Mouse (Mus musculus) limb, embryonic 10.5 days (tissue): ENCODE measurements around the gene Ap1ar. TPM values are rescaled to one million over a fixed set of nuclear protein-coding genes. Genes with fewer than 3 reads are reported as not detected.
A peak's percentile ranks its signal among the peaks of the same experiment; 100 is the strongest.

ENCODE experiments used
- DNase-seq: peaks from one replicate; pipeline ENCODE4 v3.0.0-alpha.2; 2017; ENCODE audit warnings: low spot score
- H3K27ac ChIP-seq: fragments of 300-500 bp; sonication (generic); 2 replicates; pipeline ENCODE4 v1.5.1; 2016; ENCODE audit warnings: mild to moderate bottlenecking
- H3K27me3 ChIP-seq: fragments of 300-500 bp; sonication (generic); 2 replicates; pipeline ENCODE4 v1.6.1; 2016; ENCODE audit warnings: low read depth, mild to moderate bottlenecking; ENCODE audit not compliant: poor library complexity, severe bottlenecking
- H3K36me3 ChIP-seq: fragments of 300-500 bp; sonication (generic); 2 replicates; pipeline ENCODE4 v1.6.1; 2016; ENCODE audit warnings: mild to moderate bottlenecking, moderate library complexity
- H3K4me1 ChIP-seq: fragments of 300-500 bp; sonication (generic); 2 replicates; pipeline ENCODE4 v1.6.1; 2016
- H3K4me3 ChIP-seq: fragments of 300-500 bp; sonication (generic); 2 replicates; pipeline ENCODE4 v1.5.1; 2016; ENCODE audit warnings: mild to moderate bottlenecking, moderate library complexity
- H3K9me3 ChIP-seq: fragments of 300-500 bp; sonication (generic); replicated peaks from 2 replicates; pipeline ENCODE4 v1.6.1; 2016; ENCODE audit warnings: mild to moderate bottlenecking
- WGBS: fragments of 180-500 bp; shearing (Covaris S2); methylation state at CpG from one replicate; pipeline ENCODE4 v1.1.7; 2016; 5-methylcytosine and 5-hydroxymethylcytosine counted together
- polyA plus RNA-seq: library from polyadenylated mRNA; unstranded; fragments of >200 nt; fragmentation: Nextera tagmentation; extraction: Ambion mirVana; gene quantifications from 2 replicates; pipeline ENCODE4 v1.2.1, GENCODE M21; 2016

Ap1ar gene
- polyA plus RNA-seq: 59.9 and 67.6 TPM in 2 replicates

- Histone ChIP-seq H3K9me3 (no peaks in the 10 kb centered on the region), H3K27ac (peak within 1 kb of the TSS; percentile 94), H3K36me3 (peaks cover 6% of the 10 kb centered on the region), H3K4me3 (peak within 1 kb of the TSS; percentile 87), H3K27me3 (no peaks in the 10 kb centered on the region), H3K4me1 (peaks cover 19% of the 10 kb centered on the region)
- DNase-seq: peak; percentile 97
- WGBS: under 1% methylated on average over 86 of the region's 89 CpGs
Measured at GRCm38 (mm10) chr3:127837154-127837865, at the start of gene Ap1ar. Gene Ap1ar, minus strand, starts transcription at chr3:127837523.

GRCm38 (mm10) chr3:127881684-127882083 is 44.4 kb upstream of the Ap1ar start:
- H3K4me3 ChIP-seq: no peak overlapping the region
- no peaks in the 10 kb centered on the region for H3K4me1 ChIP-seq
- no peaks in the 10 kb centered on the region for H3K9me3 ChIP-seq
- H3K27ac ChIP-seq: no peak overlapping the region
- no peaks in the 10 kb centered on the region for H3K36me3 ChIP-seq
- no peaks in the 10 kb centered on the region for H3K27me3 ChIP-seq
- WGBS: 68% methylated on average over 2 of the region's 2 CpGs
- DNase-seq: no peak

GRCm38 (mm10) chr3:127879968-127880367 is 42.6 kb upstream of the Ap1ar start:
- Histone ChIP-seq H3K27ac (no peak overlapping the region), H3K4me3 (no peak overlapping the region), H3K9me3 (no peaks in the 10 kb centered on the region), H3K36me3 (no peaks in the 10 kb centered on the region), H3K4me1 (no peaks in the 10 kb centered on the region), H3K27me3 (no peaks in the 10 kb centered on the region)
- no peak for DNase-seq
- 87% methylated on average over 3 of the region's 3 CpGs for WGBS

GRCm38 (mm10) chr3:127875509-127875908 is 38.2 kb upstream of the Ap1ar start:
- DNase-seq: no peak

GRCm38 (mm10) chr3:127875059-127875458 is 37.7 kb upstream of the Ap1ar start:
- Histone ChIP-seq H3K27me3 (no peaks in the 10 kb centered on the region), H3K9me3 (no peaks in the 10 kb centered on the region), H3K4me1 (peaks cover 2% of the 10 kb centered on the region; the same call in 1 of the 2 replicates), H3K36me3 (no peaks in the 10 kb centered on the region), H3K4me3 (no peak overlapping the region), H3K27ac (no peak overlapping the region)
- no peak for DNase-seq
- WGBS: 86% methylated on average over 7 of the region's 7 CpGs

More at GRCm38 (mm10) chr3:127875509-127875908, 38.2 kb upstream of the Ap1ar start:
- Histone ChIP-seq H3K4me3 (no peak overlapping the region), H3K27me3 (no peaks in the 10 kb centered on the region), H3K4me1 (peaks cover 2% of the 10 kb centered on the region; the same call in 1 of the 2 replicates), H3K9me3 (no peaks in the 10 kb centered on the region), H3K27ac (no peak overlapping the region), H3K36me3 (no peaks in the 10 kb centered on the region)
- 100% methylated on average over 2 of the region's 2 CpGs for WGBS

GRCm38 (mm10) chr3:127874254-127874883 is 37.0 kb upstream of the Ap1ar start:
- peaks cover 2% of the 10 kb centered on the region; the same call in 1 of the 2 replicates for H3K4me1 ChIP-seq
- DNase-seq: no peak
- H3K36me3 ChIP-seq: no peaks in the 10 kb centered on the region
- H3K4me3 ChIP-seq: no peak overlapping the region
- no peaks in the 10 kb centered on the region for H3K9me3 ChIP-seq
- H3K27me3 ChIP-seq: no peaks in the 10 kb centered on the region
- no peak overlapping the region for H3K27ac ChIP-seq
- WGBS: 39% methylated on average over 4 of the region's 4 CpGs

- WGBS: 81% methylated on average over 9 of the region's 9 CpGs
Measured at GRCm38 (mm10) chr3:127871575-127871974, 34.3 kb upstream of the Ap1ar start.

GRCm38 (mm10) chr3:127868880-127869279 is 31.6 kb upstream of the Ap1ar start:
- WGBS: 88% methylated on average over 5 of the region's 5 CpGs
- Histone ChIP-seq H3K4me3 (no peak overlapping the region), H3K27me3 (no peaks in the 10 kb centered on the region), H3K36me3 (no peaks in the 10 kb centered on the region), H3K27ac (no peak overlapping the region), H3K9me3 (no peaks in the 10 kb centered on the region), H3K4me1 (no peaks in the 10 kb centered on the region)
- no peak for DNase-seq

More at GRCm38 (mm10) chr3:127871575-127871974, 34.3 kb upstream of the Ap1ar start:
- H3K4me1 ChIP-seq: peaks cover 2% of the 10 kb centered on the region; the same call in 1 of the 2 replicates
- DNase-seq: no peak
- no peak overlapping the region for H3K27ac ChIP-seq
- H3K4me3 ChIP-seq: no peak overlapping the region
- H3K36me3 ChIP-seq: no peaks in the 10 kb centered on the region
- H3K27me3 ChIP-seq: no peaks in the 10 kb centered on the region
- no peaks in the 10 kb centered on the region for H3K9me3 ChIP-seq

GRCm38 (mm10) chr3:127868046-127868758 is 30.9 kb upstream of the Ap1ar start:
- H3K36me3 ChIP-seq: no peaks in the 10 kb centered on the region
- 88% methylated on average over 9 of the region's 9 CpGs for WGBS
- H3K27me3 ChIP-seq: no peaks in the 10 kb centered on the region
- H3K4me3 ChIP-seq: no peak overlapping the region
- no peaks in the 10 kb centered on the region for H3K4me1 ChIP-seq
- no peaks in the 10 kb centered on the region for H3K9me3 ChIP-seq
- H3K27ac ChIP-seq: no peak overlapping the region
- no peak for DNase-seq

GRCm38 (mm10) chr3:127864242-127864641 is 26.9 kb upstream of the Ap1ar start:
- Histone ChIP-seq H3K36me3 (no peaks in the 10 kb centered on the region), H3K9me3 (no peaks in the 10 kb centered on the region), H3K27ac (no peak overlapping the region), H3K4me1 (no peaks in the 10 kb centered on the region), H3K4me3 (no peak overlapping the region), H3K27me3 (no peaks in the 10 kb centered on the region)
- WGBS: 33% methylated on average over 2 of the region's 2 CpGs
- no peak for DNase-seq

GRCm38 (mm10) chr3:127863571-127863970 is 26.2 kb upstream of the Ap1ar start:
- H3K9me3 ChIP-seq: no peaks in the 10 kb centered on the region
- 90% methylated on average over 3 of the region's 3 CpGs for WGBS
- H3K36me3 ChIP-seq: no peaks in the 10 kb centered on the region
- H3K27me3 ChIP-seq: no peaks in the 10 kb centered on the region
- no peak for DNase-seq
- H3K4me1 ChIP-seq: no peaks in the 10 kb centered on the region
- no peak overlapping the region for H3K4me3 ChIP-seq
- H3K27ac ChIP-seq: no peak overlapping the region

GRCm38 (mm10) chr3:127862479-127862878 is 25.2 kb upstream of the Ap1ar start:
- Histone ChIP-seq H3K27ac (no peak overlapping the region), H3K4me3 (no peak overlapping the region), H3K36me3 (no peaks in the 10 kb centered on the region), H3K4me1 (no peaks in the 10 kb centered on the region), H3K9me3 (no peaks in the 10 kb centered on the region), H3K27me3 (no peaks in the 10 kb centered on the region)
- DNase-seq: no peak
- 73% methylated on average over 4 of the region's 4 CpGs for WGBS

- Histone ChIP-seq H3K36me3 (no peaks in the 10 kb centered on the region), H3K27ac (no peak overlapping the region), H3K4me1 (no peaks in the 10 kb centered on the region), H3K9me3 (no peaks in the 10 kb centered on the region), H3K27me3 (no peaks in the 10 kb centered on the region), H3K4me3 (no peak overlapping the region)
- DNase-seq: no peak
- 87% methylated on average over 11 of the region's 11 CpGs for WGBS
Measured at GRCm38 (mm10) chr3:127861340-127861739, 24.0 kb upstream of the Ap1ar start.
